Mouse (Mus musculus) lung, adult 2 months (tissue): Measurements from ENCODE around the gene Nav3. TPM values are rescaled to one million over a fixed set of nuclear protein-coding genes. Genes with fewer than 3 reads are reported as not detected.
"Not testable (repeated sequence)": the region's sequence is repeated elsewhere in the genome, so short reads cannot be mapped to it uniquely, and the experiment has no call there.

ENCODE experiments used
- DNase-seq: peaks from one replicate; pipeline ENCODE4 v3.0.0; 2022
- H3K4me1 ChIP-seq: fragments of 200-500 bp; 2 replicates; pipeline ENCODE4 v1.6.1; 2011; ENCODE audit warnings: low read length; ENCODE audit not compliant: control insufficient read depth, insufficient read depth
- H3K4me3 ChIP-seq: fragments of 200-500 bp; replicated peaks from 2 replicates; pipeline ENCODE3; 2011; ENCODE audit warnings: low read depth, mild to moderate bottlenecking, control low read depth, low read length; ENCODE audit errors: extremely low read depth
- CTCF ChIP-seq: fragments of 200-500 bp; IDR thresholded peaks from 2 replicates; pipeline ENCODE4 v1.5.1; 2011; ENCODE audit warnings: mild to moderate bottlenecking, low read length, control low read depth; ENCODE audit not compliant: insufficient read depth
- POLR2A ChIP-seq: fragments of 200-500 bp; IDR thresholded peaks from 2 replicates; pipeline ENCODE4 v1.6.1; 2011; ENCODE audit warnings: low read depth, mild to moderate bottlenecking, control low read depth, low read length, borderline replicate concordance; ENCODE audit errors: extremely low read depth
- WGBS: fragments of 180-500 bp; shearing (Covaris S2); methylation state at CpG from one replicate; pipeline ENCODE4 v1.1.7; 2018; 5-methylcytosine and 5-hydroxymethylcytosine counted together
- polyA plus RNA-seq: library from polyadenylated mRNA; depleted of rRNA; stranded (reverse); fragments of >200 nt; gene quantifications from 2 replicates; pipeline ENCODE4 v1.2.3, GENCODE M21; 2012

Nav3 gene
- polyA plus RNA-seq, 1 experiment = 0.84 TPM

- TF ChIP-seq CTCF (no peak), POLR2A (no peak)
- no peak for DNase-seq
- no peaks in the 10 kb centered on the region for H3K4me1 ChIP-seq
- 94% methylated on average over 6 of the region's 6 CpGs for WGBS
- H3K4me3 ChIP-seq = no peak overlapping the region
These were observed 69.4 kb downstream of the Nav3 start for GRCm38 (mm10) chr10:110386476-110387197.

- 82% methylated on average over 5 of the region's 5 CpGs for WGBS
- not testable (repeated sequence) for H3K4me3 ChIP-seq, H3K4me1 ChIP-seq, DNase-seq
These were observed 72.3 kb downstream of the Nav3 start for GRCm38 (mm10) chr10:110383506-110384229.

GRCm38 (mm10) chr10:110380792-110381191 is 75.2 kb downstream of the Nav3 start:
- no peak for TF ChIP-seq POLR2A
- TF ChIP-seq CTCF = no peak
- Histone ChIP-seq H3K4me3 (no peak overlapping the region), H3K4me1 (no peaks in the 10 kb centered on the region)
- WGBS = 87% methylated on average over 2 of the region's 2 CpGs
- no peak for DNase-seq

- no peaks in the 10 kb centered on the region for H3K4me1 ChIP-seq
- no peak overlapping the region for H3K4me3 ChIP-seq
- TF ChIP-seq POLR2A = no peak
- no peak for TF ChIP-seq CTCF
- no peak for DNase-seq
- WGBS = 52% methylated on average over 11 of the region's 11 CpGs
These were observed 83.1 kb downstream of the Nav3 start for GRCm38 (mm10) chr10:110372724-110373455.

GRCm38 (mm10) chr10:110352148-110352547 is 103.9 kb downstream of the Nav3 start:
- TF ChIP-seq CTCF (no peak), POLR2A (no peak)
- no peaks in the 10 kb centered on the region for H3K4me1 ChIP-seq
- 62% methylated on average over 7 of the region's 7 CpGs for WGBS
- DNase-seq = no peak
- no peak overlapping the region for H3K4me3 ChIP-seq

- no peak for TF ChIP-seq POLR2A
- no peak for TF ChIP-seq CTCF
- Histone ChIP-seq H3K4me3 (no peak overlapping the region), H3K4me1 (no peaks in the 10 kb centered on the region)
- DNase-seq = no peak
- WGBS = 61% methylated on average over 5 of the region's 5 CpGs
These were observed 126.0 kb downstream of the Nav3 start for GRCm38 (mm10) chr10:110330030-110330429.

- H3K4me3 ChIP-seq = no peak overlapping the region
- no peaks in the 10 kb centered on the region for H3K4me1 ChIP-seq
- no peak for DNase-seq
- TF ChIP-seq POLR2A (no peak), CTCF (no peak)
- 32% methylated on average over 5 of the region's 5 CpGs for WGBS
These were observed 126.4 kb downstream of the Nav3 start for GRCm38 (mm10) chr10:110329629-110330028.

GRCm38 (mm10) chr10:110322082-110322632 is 133.8 kb downstream of the Nav3 start:
- no peak for DNase-seq
- no peaks in the 10 kb centered on the region for H3K4me1 ChIP-seq
- no peak for TF ChIP-seq CTCF
- TF ChIP-seq POLR2A = no peak
- 85% methylated on average over 6 of the region's 6 CpGs for WGBS
- H3K4me3 ChIP-seq = no peak overlapping the region

- WGBS = 63% methylated on average over 5 of the region's 5 CpGs
- no peak for TF ChIP-seq POLR2A
- TF ChIP-seq CTCF = no peak
- no peak for DNase-seq
- H3K4me1 ChIP-seq = no peaks in the 10 kb centered on the region
- no peak overlapping the region for H3K4me3 ChIP-seq
These were observed 138.7 kb downstream of the Nav3 start for GRCm38 (mm10) chr10:110317275-110317674.

GRCm38 (mm10) chr10:110314525-110314924 is 141.5 kb downstream of the Nav3 start:
- H3K4me3 ChIP-seq = no peak overlapping the region
- 75% methylated on average over 5 of the region's 5 CpGs for WGBS
- no peak for TF ChIP-seq POLR2A
- no peak for TF ChIP-seq CTCF
- H3K4me1 ChIP-seq = no peaks in the 10 kb centered on the region
- no peak for DNase-seq
